Mouse (Mus musculus) R1 (cell line): ENCODE measurements around the gene Pdpk1.
A peak's percentile ranks its signal among the peaks of the same experiment; 100 is the strongest.
"Not testable (repeated sequence)": the region's sequence is repeated elsewhere in the genome, so short reads cannot be mapped to it uniquely, and the experiment has no call there.

Experiments used
- DNase-seq: peaks from one replicate; pipeline ENCODE4 v3.0.0-alpha.2; 2018; ENCODE audit warnings: low read depth, low spot score

Pdpk1 gene

DNA sequence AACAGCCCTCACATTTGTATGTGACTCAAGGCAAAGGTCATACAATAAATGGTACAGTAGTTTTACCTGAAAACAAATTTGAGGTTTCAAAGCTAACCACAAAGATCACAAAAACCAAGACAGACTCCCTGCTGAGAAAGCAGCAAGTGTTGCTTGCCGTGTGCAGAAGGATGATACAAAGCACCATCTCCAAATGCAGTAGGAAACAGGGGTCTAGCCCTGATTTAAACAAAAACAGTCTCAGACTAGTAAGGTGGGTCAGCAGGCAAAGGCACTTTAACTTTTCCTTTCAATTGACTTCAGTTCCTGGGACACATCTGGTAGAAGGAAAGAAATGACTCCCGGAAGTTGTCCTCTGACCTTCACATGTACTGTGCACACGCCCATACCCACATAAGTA lies 23.9 kb downstream of the Pdpk1 start:
- DNase-seq: peak; percentile 60

DNA sequence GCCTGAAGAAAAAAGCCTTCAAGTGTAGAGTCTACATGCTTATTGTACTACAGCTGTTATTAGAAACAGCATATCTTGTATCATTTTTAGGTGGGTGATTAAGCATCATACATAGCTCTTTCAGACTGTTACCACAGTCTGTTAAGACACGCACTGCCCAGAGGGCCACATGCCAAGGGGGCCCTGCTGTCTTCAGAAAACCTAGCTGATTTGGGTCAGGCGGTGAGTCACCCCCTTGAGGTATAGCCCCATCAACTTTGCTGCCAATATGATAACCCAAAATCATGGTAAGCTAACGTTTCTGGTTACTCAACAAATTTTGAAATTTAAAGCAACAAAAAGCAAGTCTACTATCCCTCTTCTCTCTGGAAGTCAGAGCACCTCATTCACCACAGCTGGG lies 31.3 kb downstream of the Pdpk1 start:
- DNase-seq: no peak

DNA sequence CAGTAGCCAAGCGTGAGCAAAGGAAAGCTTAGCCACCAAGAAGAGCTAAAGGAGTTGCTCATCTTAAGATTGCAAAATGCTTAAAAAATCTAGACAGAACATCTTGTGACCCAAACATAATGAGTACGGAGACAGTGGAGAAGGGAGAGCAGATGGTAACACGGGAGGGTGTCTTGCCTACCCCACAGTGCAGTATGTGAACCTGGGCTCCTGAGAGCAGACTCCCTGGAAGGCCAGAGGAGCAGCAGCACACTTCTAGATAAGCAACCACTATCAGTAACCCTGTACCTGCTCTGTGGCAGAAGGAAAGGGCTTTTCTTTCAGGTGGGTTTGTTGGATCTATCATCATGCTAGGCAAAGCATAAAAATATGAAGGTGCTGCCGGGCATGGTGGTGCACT lies 37.7 kb downstream of the Pdpk1 start:
- DNase-seq: no peak

DNA sequence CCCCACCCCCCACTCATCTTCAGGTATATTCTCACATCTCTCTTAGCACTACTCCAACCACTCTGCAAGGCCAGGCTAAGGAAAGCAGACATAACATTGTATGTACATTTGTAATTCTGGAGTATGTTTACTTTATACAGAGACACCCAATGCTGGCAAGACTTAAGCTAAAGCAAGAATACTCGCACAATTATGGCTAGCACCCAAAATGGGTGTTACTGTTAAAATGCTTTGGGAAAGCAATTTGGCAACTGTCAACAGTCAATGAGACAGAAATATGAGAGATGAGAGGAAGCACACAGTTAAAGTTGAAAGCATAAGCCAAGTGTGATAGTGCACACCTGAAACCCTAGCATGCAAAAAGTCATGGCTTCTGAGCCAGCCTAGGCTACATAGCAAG lies 39.5 kb downstream of the Pdpk1 start:
- DNase-seq: no peak

DNA sequence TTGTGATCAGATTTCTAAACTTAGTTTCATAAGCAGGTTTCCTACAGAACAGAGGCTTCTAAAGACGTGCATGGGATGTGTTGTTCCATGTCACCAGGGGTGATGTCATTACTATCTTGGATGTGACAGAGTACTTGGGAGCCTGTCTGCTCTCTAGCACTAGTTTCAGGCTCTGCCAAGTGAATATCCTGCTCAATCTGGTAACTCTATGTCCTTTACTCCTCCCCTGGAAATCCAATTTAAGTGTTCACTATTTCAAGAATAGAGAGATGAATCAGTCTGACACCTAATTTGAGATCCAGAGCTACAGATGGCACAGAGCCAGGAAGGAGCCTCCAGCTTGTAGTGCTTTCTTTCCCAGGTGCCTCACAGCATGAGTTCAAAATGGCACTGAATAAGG lies 41.8 kb downstream of the Pdpk1 start:
- no peak for DNase-seq

DNA sequence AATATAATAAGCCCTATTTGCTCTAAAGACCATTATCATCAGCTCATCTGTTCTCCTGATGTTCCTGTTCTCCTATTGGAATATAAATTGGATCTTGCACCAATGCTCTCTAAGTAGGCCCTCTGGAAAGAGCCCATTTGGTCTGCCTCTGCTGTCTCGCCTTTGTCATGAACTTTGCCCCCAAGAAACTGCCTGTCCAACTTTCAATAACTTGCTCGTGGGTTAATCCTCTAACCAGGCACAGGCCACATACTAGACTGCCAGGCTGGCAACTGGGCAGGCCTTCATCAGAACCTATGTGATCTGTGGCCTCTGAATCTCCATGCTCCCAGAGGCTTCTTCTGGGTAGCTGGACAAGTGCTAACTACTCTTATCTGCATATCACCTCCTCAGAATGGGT lies 45.6 kb downstream of the Pdpk1 start:
- DNase-seq: no peak

DNA sequence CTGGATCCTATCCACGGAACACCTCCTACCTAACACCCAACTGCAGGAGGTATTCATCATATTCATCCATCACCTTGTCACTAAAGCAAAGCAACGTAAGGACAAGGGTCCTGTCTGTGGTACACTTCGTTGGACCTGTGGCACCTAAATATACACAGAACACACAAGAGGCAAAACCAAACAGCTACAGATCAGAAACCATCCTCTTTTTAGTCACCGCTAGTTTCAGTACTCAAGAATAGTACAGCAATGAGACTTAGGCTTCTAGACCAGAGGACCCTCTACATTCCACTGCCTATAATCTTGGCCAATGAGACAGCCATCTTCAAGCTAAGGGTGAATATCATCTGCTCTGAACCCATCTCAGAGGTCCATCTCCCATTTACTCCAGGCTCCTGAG lies 52.4 kb downstream of the Pdpk1 start:
- DNase-seq: no peak

DNA sequence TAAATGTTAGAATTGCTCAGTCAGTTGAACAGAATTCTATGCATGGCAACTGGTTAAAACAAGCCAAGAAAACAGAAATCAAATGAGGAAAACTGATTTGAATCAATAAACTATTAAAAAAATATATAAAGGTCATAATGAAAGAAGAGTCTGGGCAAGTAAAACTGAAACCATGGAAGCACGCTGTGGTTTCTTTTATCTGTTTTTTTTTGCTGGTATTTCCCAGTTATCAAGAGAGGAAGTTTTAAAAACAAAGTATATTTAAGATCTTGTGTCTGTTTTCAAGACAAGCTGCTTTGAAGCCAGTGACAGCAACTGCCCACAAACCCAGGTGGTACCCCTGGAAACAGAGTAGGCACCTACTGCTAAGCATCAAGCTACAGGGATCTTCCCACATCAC lies 60.1 kb downstream of the Pdpk1 start:
- DNase-seq: no peak

DNA sequence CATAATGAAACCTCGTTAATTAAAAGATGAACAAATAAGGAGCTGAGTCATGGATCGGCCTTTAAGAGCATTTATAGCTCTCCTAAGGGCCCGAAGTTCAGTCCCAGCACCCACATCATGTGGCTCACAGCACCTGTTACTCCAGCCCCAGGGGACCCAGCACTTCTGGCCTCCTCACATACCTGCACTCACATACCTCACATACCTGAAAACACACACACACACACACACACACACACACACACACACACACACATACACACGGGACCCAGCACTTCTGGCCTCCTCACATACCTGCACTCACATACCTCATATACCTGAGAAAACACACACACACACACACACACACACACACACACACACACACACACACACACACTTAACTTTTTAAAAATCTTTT lies 64.3 kb downstream of the Pdpk1 start:
- DNase-seq: not testable (repeated sequence)

DNA sequence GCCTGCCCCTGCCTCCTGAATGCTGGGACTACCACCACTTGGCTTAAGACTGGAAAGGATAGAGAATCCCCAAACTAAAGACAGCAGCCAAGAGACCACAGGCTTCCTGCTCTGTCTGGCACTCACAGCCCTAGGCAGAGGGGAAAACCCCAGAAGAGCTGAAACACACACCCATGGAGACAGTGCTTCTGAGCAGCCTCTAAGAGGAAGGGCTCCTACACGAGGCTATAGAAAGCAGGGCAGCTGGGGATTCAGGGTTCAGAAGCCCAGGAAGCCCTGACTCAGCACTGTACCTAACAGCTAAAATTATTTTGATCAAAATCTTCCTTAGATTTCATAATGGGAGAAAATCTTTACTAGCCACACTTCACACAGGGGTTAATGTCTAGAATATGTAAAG lies 66.1 kb downstream of the Pdpk1 start:
- DNase-seq: no peak

DNA sequence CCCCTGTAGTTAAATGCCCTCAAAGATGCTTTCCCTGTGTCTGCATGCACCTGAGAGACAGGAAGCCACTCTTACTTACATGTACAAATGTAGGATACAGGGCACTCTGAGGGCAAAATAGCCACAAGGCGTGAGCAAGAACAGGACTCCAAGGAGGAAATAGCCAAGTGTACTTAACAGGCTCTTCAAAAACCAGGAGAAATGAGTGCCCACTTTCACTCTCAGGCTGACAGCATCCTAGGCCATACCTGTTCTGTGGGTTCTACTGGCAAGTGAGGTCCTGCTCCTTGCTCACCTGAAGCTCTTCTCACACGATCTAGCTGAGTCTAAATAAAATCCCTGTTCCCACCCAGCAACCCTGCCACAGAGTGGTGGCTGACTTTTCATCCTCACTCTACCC lies 73.6 kb downstream of the Pdpk1 start:
- no peak for DNase-seq

DNA sequence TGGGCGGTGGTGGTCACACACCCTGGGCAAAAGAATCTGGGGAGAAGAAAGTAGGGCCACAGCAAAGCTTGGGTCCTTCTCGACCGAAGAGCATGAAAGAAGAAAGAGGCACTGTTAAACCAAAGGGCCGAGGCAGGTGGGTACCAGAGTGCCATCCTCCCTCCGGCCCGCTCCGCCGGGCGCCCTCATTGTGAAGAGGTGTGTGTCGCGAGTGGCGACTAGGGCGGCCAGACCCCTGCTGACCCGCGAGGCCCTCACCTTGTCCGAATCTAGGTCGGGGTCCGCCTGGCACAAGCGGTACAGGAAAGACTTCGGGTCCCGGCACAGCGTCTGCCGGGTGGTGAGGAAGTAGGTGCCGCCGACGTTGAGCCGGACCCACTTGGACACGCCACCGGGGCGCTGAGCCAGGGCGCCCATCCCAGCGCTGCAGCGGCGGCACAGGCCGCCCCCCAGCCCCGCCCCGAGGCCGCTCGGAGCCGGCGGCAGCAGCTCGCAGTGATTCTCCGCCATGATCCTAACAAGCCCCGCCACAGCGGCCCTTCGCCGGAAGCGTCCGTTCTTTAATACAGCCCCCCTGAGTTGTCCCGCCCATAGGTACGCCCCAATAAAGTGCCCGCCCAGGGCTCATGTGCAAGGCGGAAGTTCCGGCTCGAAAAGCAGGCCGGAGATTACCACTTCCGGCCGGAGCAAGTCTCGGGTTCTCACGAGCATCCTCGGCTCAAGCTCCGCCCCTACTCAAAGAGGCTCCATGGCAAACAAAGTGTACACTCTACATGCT lies 77.6 kb downstream of the Pdpk1 start, which contains the start of gene Kctd5:
TSS of gene Kctd5 (minus strand) at position 567 of the 778 bp plus-strand sequence.
- peak; percentile 97 for DNase-seq

DNA sequence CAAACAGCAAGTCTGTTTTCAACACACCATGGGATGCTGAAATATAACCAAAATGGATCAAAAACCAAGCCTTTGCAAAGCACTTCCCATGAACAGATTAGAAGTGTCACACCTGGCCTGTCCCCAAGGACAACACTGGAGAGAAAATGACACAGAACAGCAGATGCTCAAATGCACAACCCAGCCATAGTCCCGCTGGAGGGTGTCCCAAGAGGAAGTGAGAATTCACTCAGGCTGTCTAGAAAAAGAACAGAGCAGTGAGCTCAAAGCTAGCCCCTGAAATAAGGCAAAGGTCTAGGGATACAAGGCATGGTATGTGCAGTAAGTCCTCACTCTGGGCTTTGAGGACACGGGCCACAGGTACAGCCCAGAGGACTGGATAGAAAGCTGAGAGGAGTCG lies 81.2 kb downstream of the Pdpk1 start:
- no peak for DNase-seq

DNA sequence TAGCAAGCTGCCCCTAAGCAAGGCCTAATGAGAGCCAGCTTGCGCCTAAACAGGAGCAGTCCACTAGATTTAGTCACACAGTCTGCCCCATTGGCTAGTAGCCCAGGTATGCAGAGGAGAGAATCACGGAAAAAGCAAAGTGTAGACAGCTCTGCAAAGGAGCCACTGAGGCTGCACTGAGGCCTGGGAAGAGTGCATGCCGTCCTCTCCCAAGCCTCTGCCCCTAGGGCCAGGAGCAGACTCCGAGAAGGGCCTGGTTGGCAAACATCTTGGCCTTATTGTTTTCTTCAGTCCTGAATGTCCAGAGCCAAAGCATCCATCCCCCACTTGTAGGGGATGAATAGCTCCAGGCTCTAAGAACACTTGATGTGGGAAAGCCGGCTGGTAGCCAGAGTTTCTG lies 82.5 kb downstream of the Pdpk1 start:
- no peak for DNase-seq

DNA sequence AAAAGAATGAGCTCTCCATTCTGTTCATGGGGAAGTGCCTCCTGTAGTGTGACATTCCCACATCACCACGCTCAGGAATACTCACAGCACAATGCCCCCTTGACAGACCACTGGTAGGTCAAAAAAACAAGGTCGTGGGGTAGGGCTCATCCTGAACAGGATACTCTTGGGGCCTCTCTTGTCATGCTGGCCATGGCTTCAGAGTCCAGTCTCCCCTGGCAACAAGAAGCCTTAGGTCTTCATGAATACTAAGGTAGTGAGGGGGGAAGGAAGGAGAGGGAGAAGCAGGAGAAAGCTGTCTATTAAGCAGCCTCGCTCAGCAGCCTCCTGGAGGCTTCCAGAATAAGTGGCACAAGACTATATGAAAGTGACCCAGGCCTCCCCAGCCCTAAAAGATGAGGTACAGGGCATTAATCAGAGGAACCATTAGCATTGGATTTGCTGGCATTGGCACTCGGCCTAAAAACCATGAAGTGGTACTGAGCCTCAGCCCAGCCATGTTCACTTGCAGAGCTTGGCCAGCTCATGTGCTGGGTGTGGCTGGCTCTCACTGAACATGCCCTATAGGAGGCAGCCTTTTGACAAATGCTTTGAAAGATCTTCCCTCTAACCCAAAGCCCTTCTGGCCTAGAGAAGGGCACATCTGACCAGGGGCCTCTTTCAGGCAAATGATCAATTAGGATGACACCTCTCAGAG lies 88.1 kb downstream of the Pdpk1 start:
- DNase-seq: no peak

DNA sequence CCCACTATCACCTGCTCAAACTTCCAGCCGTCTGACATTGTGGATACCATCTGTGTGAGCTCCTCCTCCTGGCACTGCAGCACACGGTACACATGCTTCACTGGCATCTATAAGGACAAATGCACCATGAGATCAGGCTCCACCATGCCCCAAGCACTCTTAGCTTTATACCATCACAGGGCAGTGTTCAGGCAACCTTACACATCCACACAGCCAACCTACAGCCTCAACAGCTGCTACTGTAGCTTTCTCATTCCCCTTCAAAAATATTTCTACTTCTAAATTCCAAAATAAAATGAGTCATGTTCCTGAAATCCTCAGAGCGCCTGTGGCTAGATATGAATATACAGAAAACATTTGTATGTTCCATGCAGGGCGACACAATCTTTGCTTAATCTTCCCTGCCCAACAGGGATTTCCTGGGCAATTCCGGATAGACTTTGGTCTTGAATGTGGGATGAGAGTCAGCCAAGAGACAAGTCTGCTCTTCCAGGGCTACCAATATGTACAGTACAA lies 92.9 kb downstream of the Pdpk1 start:
- no peak for DNase-seq

DNA sequence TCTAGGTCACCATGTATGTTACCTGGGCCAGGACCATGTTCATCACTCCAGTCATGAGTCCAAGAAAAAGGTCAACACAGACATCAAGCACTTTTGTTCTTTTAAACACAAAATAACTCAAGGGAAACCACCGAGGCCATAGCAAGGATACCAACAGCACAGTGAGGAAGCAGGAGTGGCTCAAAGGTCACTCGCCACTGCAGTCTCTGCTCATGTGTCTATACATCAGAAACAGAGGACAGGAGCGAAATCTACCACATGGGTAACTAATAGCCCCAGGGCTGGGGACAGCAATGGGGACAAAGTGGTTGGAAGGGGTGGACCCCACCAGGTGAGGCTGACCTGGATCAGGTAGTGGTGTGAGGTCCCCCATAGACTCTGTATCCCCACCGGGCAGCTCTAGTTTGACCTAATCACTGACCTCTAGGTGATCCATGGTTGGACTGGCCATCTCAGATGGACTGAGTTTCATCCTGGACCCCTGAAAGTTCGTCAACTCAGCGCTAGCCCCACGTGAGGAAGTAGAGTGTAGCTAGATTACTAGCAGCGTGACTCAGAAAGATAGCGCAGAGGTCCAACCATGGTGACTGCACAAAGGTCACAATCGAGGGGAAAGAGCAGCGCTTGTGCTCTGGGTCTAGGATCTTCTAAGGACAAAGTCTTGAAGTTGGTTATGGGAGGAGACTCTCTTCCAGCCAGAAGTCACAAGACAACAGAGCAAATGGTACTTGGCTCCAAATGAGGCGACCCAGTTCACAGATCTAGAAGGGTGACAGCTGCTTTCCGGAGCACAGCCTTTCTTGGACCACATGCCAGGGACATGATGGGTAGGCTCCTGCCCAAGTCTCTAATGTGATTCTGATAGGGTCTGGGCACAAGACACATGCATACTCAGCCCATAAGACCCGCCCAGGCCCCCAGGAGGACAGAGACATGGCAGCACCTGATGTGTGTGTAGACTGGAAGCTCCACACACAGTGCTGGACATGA lies 93.8 kb downstream of the Pdpk1 start:
- no peak for DNase-seq

DNA sequence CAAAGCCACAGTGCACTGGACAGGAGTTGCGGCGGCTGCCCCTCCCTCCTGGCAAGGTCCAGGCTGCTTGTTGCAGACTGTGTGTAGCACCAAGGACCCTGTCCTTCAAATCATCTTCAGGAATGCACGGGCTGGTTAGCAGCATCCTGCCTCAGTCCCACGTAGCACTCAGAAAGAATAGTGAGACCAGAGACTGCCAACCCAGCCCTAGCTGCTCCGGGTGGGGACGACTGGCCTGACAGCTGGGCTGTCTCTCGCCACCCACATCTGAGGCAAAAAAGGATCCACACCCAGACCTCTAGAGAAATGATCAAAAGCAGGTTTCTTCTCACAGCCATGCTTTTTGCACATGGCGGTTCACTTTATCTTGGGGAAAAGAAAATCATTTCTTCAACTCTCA lies 101.7 kb downstream of the Pdpk1 start:
- DNase-seq: no peak

DNA sequence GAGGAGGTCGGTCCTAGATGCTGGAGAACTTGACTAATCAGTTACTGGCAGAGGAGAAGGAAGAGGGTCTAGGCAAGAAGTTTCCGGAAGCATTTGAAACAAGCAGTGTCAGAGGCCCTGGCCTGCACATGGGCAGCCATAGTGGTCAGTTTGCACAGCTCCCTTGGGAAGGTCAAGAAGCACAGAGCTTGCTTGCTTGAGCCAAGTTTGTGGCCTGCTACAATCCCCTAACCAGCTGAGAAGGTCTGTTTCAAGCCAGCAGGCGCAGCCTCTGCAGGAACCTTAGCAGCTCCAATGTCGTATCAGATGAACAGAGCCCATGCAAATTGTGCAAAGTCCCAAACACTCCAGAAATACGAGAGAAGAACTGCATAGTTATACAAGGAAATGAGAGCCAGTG lies 102.7 kb downstream of the Pdpk1 start:
- DNase-seq: no peak

DNA sequence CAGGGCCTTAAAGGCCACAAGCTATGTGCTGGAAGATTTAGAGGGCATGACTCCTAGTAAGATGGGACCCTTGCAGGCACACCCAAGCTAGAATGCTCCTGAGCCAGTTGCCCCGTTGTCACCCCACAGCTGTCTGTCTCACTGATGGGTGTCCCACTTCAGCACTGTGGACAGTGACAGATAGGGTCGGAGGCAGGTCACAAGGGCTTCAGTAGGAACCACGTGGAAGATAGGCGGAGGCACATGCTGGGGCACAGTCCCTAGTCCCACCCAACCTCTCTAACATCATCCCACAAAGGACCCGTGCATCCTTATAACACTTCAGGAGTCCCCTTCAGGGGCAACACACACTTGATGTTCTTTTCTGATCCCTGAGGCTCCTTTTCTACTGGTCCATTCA lies 104.7 kb downstream of the Pdpk1 start:
- peak; percentile 75 for DNase-seq

DNA sequence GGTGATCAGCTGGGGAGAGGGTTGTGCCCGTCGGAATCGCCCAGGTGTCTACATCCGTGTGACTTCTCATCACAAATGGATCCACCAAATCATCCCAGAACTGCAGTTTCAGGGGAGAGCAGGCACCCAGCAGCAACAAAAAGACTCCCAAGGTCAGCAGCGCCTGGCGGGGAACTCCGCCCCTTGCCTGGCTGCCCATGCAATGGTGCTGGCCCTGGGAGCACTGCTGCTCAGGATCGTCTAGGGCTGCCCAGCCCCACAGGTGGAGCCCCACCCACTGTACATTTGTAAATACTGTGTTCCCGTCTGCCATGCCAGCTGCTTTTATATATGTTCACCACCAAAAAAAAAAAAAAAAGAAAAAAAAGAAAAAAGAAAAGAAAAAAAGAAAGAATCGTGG lies 105.1 kb downstream of the Pdpk1 start:
- no peak for DNase-seq

DNA sequence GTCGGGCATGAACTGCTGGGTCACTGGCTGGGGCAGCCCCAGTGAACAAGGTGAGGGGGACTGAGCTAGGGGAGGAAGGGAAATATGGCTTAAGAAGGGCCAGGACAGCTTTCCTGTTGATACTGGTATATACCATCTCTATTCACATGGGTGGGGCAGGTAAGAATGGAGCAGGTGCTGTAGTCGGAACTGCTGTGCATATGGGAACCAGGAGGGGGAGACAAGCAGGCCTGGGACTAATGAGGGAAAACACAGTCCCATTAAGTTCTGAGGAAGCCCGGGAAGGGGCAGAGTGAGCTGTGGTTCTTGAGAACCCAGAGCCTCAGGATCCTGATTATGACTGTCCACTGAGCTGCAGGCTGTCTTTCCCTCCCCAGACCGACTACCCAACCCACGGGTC lies 106.2 kb downstream of the Pdpk1 start:
- peak; percentile 76 for DNase-seq
